In genomic region chr9:65201021-65201380, GRCm38 (mm10) we compare ENCODE assay signal across 9 mouse cellular contexts. TPM values are rescaled to one million over a fixed set of nuclear protein-coding genes. Genes with fewer than 3 reads are reported as not detected.
DNase-seq lines count a peak whose midpoint lies in the region; ATAC-seq and TF ChIP-seq lines count a peak whose summit lies in the region.
"Had no signal": no experiment of that assay in that cellular context is flagged by ENCODE, and none has a peak within 500 bp of the region (broad histone marks: within the 10 kb centered on the region; RNA-seq: fewer than 3 reads in every experiment).

No protein-coding gene starts in this region.

- no peaks in the 10 kb centered on the region for H3K9me3 ChIP-seq in intestine, embryonic 14.5 days (ENCODE audit: control insufficient read depth, low read length)
- H3K9me3 ChIP-seq in intestine, postnatal 0 days (ENCODE audit: control insufficient read depth), result no peaks in the 10 kb centered on the region
- no peaks in the 10 kb centered on the region for H3K9me3 ChIP-seq in hindbrain, embryonic 15.5 days
- H3K9me3 ChIP-seq in midbrain, embryonic 16.5 days (replicated peaks; ENCODE audit: control insufficient read depth, low read length, poor library complexity, severe bottlenecking), result no peaks in the 10 kb centered on the region

- H3K4me3 ChIP-seq in intestine, embryonic 14.5 days (ENCODE audit: low read depth, low read length), result no peak overlapping the region
- H3K4me3 ChIP-seq in intestine, postnatal 0 days (ENCODE audit: low read depth, low read length), result no peak overlapping the region
- no peak overlapping the region for H3K4me3 ChIP-seq in hindbrain, embryonic 15.5 days
- H3K4me3 ChIP-seq in midbrain, embryonic 16.5 days (ENCODE audit: low read depth, low read length), result no peak overlapping the region

- peaks cover 7% of the 10 kb centered on the region for H3K4me1 ChIP-seq in intestine, embryonic 14.5 days (replicated peaks; ENCODE audit: control insufficient read depth, insufficient read depth, low read length)
- H3K4me1 ChIP-seq in intestine, postnatal 0 days (replicated peaks; ENCODE audit: control insufficient read depth, insufficient read depth, low read length), result no peaks in the 10 kb centered on the region
- peaks cover 7% of the 10 kb centered on the region for H3K4me1 ChIP-seq in hindbrain, embryonic 15.5 days (replicated peaks)
- peaks cover 10% of the 10 kb centered on the region for H3K4me1 ChIP-seq in midbrain, embryonic 16.5 days (ENCODE audit: control insufficient read depth, insufficient read depth, low read length)

- TF ChIP-seq CTCF in intestine, postnatal 0 days (IDR thresholded peaks at IDR 0.05; ENCODE audit: low read depth), result no peak

- 46% methylated on average over 3 of the region's 3 CpGs for WGBS in intestine, embryonic 14.5 days
- 36% methylated on average over 3 of the region's 3 CpGs for WGBS in intestine, postnatal 0 days
- 60% methylated on average over 3 of the region's 3 CpGs for WGBS in hindbrain, embryonic 15.5 days
- 46% methylated on average over 3 of the region's 3 CpGs for WGBS in midbrain, embryonic 16.5 days

- no peak overlapping the region for H3K4me2 ChIP-seq in intestine, embryonic 14.5 days (ENCODE audit: low read length)
- H3K4me2 ChIP-seq in intestine, postnatal 0 days (replicated peaks; ENCODE audit: low read depth), result no peak overlapping the region
- no peak overlapping the region for H3K4me2 ChIP-seq in hindbrain, embryonic 15.5 days
- no peak overlapping the region for H3K4me2 ChIP-seq in midbrain, embryonic 16.5 days (ENCODE audit: low read length)

- peak overlapping the region; percentile 40; the same call in 1 of the 2 replicates for H3K27ac ChIP-seq in intestine, embryonic 14.5 days (ENCODE audit: low read depth)
- no peak overlapping the region for H3K27ac ChIP-seq in intestine, postnatal 0 days (ENCODE audit: low read depth, low read length)
- H3K27ac ChIP-seq in hindbrain, embryonic 15.5 days (replicated peaks), result peak overlapping the region; percentile 81
- H3K27ac ChIP-seq in midbrain, embryonic 16.5 days (ENCODE audit: low read length), result peak overlapping the region; percentile 87

- H3K9ac ChIP-seq in intestine, embryonic 14.5 days (ENCODE audit: low read length), result no peak overlapping the region
- no peak overlapping the region for H3K9ac ChIP-seq in intestine, postnatal 0 days (ENCODE audit: low read depth, low read length)
- H3K9ac ChIP-seq in hindbrain, embryonic 15.5 days, result no peak overlapping the region
- no peak overlapping the region for H3K9ac ChIP-seq in midbrain, embryonic 16.5 days (ENCODE audit: low read depth, low read length)

- no peak for ATAC-seq in intestine, embryonic 14.5 days (replicated peaks; ENCODE audit: low FRiP score, low TSS enrichment, low read depth)
- no peak for ATAC-seq in intestine, postnatal 0 days
- ATAC-seq in hindbrain, embryonic 15.5 days (ENCODE audit: low FRiP score, low read depth), result no peak
- ATAC-seq in midbrain, embryonic 16.5 days, result no peak

- no peak for DNase-seq in intestine, embryonic 14.5 days (ENCODE audit: low spot score)
- peak; percentile 70 for DNase-seq in adipocyte (ENCODE audit: low spot score)
- DNase-seq in adrenal gland, adult 18-20 months (ENCODE audit: low spot score in 2 of 2), result no peak
- DNase-seq in T-cell, adult 2 months (ENCODE audit: low spot score), result no peak
- no peak for DNase-seq in left cerebral cortex, adult 18-20 months (ENCODE audit: low spot score in 2 of 2)
- DNase-seq: right cerebral cortex, postnatal 25 days had no signal

- H3K36me3 ChIP-seq in intestine, embryonic 14.5 days (ENCODE audit: control insufficient read depth, insufficient read depth, low read length), result no peaks in the 10 kb centered on the region
- no peaks in the 10 kb centered on the region for H3K36me3 ChIP-seq in intestine, postnatal 0 days (ENCODE audit: control insufficient read depth, insufficient read depth)
- H3K36me3 ChIP-seq in hindbrain, embryonic 15.5 days, result no peaks in the 10 kb centered on the region
- H3K36me3 ChIP-seq in midbrain, embryonic 16.5 days (ENCODE audit: control insufficient read depth, insufficient read depth, low read length), result no peaks in the 10 kb centered on the region

- no peaks in the 10 kb centered on the region for H3K27me3 ChIP-seq in intestine, embryonic 14.5 days (replicated peaks; ENCODE audit: control insufficient read depth, insufficient read depth, low read length)
- H3K27me3 ChIP-seq in intestine, postnatal 0 days (replicated peaks; ENCODE audit: control insufficient read depth, insufficient read depth, low read length), result no peaks in the 10 kb centered on the region
- H3K27me3 ChIP-seq in hindbrain, embryonic 15.5 days, result no peaks in the 10 kb centered on the region
- H3K27me3 ChIP-seq in midbrain, embryonic 16.5 days (ENCODE audit: control insufficient read depth, insufficient read depth, low read depth, low read length), result no peaks in the 10 kb centered on the region

RNA-seq across cellular contexts. Expression of gene Parp16, which starts 5.8 kb away (rescaled TPM):
- 8.1 and 9.1 TPM in 2 replicates for polyA plus RNA-seq in intestine, embryonic 14.5 days (2014; fragmentation: Nextera tagmentation; extraction: Ambion mirVana)
- 9.9 and 10.5 TPM in 2 replicates for polyA plus RNA-seq in intestine, postnatal 0 days (2015; fragmentation: Nextera tagmentation; extraction: Ambion mirVana)
- 6.7 and 8.1 TPM in 2 replicates for polyA plus RNA-seq in hindbrain, embryonic 15.5 days (2015; fragmentation: Nextera tagmentation; extraction: Ambion mirVana)
- 8.5 and 9.0 TPM in 2 replicates for polyA plus RNA-seq in midbrain, embryonic 16.5 days (2015; fragmentation: Nextera tagmentation; extraction: Ambion mirVana)
- total RNA-seq in adrenal gland, adult 18-20 months (2021), result 10 to 100 TPM; 12.0 to 15.3 TPM
- 1 to 10 TPM; 4.0 to 4.3 TPM for total RNA-seq in left cerebral cortex, adult 18-20 months (2021)
